Mouse (Mus musculus) brown adipose tissue, adult 24 weeks (tissue): ENCODE data around the gene Vtcn1. TPM values are rescaled to one million over a fixed set of nuclear protein-coding genes. Genes with fewer than 3 reads are reported as not detected.

ENCODE experiments used
- H3K27ac ChIP-seq: fragments of 200-500 bp; replicated peaks from 2 replicates; pipeline ENCODE4 v1.5.1; 2012; ENCODE audit warnings: low read depth, mild to moderate bottlenecking, low read length
- H3K4me1 ChIP-seq: fragments of 200-500 bp; 2 replicates; pipeline ENCODE4 v1.6.1; 2012; ENCODE audit warnings: low read length, mixed read lengths; ENCODE audit not compliant: control insufficient read depth, insufficient read depth, insufficient read length
- H3K4me3 ChIP-seq: fragments of 200-500 bp; 2 replicates; pipeline ENCODE4 v1.5.1; 2012; ENCODE audit warnings: low read depth, mild to moderate bottlenecking, low read length, moderate library complexity; ENCODE audit not compliant: insufficient read depth
- polyA plus RNA-seq: library from polyadenylated mRNA; stranded (reverse); fragments of >200 nt; gene quantifications from 2 replicates; pipeline ENCODE4 v1.2.4, GENCODE M21; 2012; ENCODE audit not compliant: missing spikeins, insufficient read depth, insufficient read length

Gene Vtcn1
- polyA plus RNA-seq, 1 experiment: not detected

GRCm38 (mm10) chr3:100819571-100819970, 5.7 kb upstream of the Vtcn1 start:
- H3K4me3 ChIP-seq: no peak overlapping the region
- no peak overlapping the region for H3K27ac ChIP-seq
- H3K4me1 ChIP-seq: no peaks in the 10 kb centered on the region

- no peaks in the 10 kb centered on the region for H3K4me1 ChIP-seq
- no peak overlapping the region for H3K4me3 ChIP-seq
- no peak overlapping the region for H3K27ac ChIP-seq
Observed at GRCm38 (mm10) chr3:100820852-100821251, 4.4 kb upstream of the Vtcn1 start.

GRCm38 (mm10) chr3:100821276-100821675, 4.0 kb upstream of the Vtcn1 start:
- H3K4me3 ChIP-seq: no peak overlapping the region
- H3K4me1 ChIP-seq: no peaks in the 10 kb centered on the region
- no peak overlapping the region for H3K27ac ChIP-seq

GRCm38 (mm10) chr3:100843784-100844183, 18.5 kb downstream of the Vtcn1 start:
- Histone ChIP-seq H3K4me1 (no peaks in the 10 kb centered on the region), H3K27ac (no peak overlapping the region), H3K4me3 (no peak overlapping the region)

GRCm38 (mm10) chr3:100844366-100844765, 19.1 kb downstream of the Vtcn1 start:
- no peak overlapping the region for H3K27ac ChIP-seq
- no peak overlapping the region for H3K4me3 ChIP-seq

GRCm38 (mm10) chr3:100848348-100848747, 23.1 kb downstream of the Vtcn1 start:
- H3K27ac ChIP-seq: no peak overlapping the region
- no peak overlapping the region for H3K4me3 ChIP-seq
- no peaks in the 10 kb centered on the region for H3K4me1 ChIP-seq

More at GRCm38 (mm10) chr3:100844366-100844765, 19.1 kb downstream of the Vtcn1 start:
- H3K4me1 ChIP-seq: no peaks in the 10 kb centered on the region

- no peaks in the 10 kb centered on the region for H3K4me1 ChIP-seq
- no peak overlapping the region for H3K4me3 ChIP-seq
- no peak overlapping the region for H3K27ac ChIP-seq
Observed at GRCm38 (mm10) chr3:100850468-100850867, 25.2 kb downstream of the Vtcn1 start.

- Histone ChIP-seq H3K4me1 (no peaks in the 10 kb centered on the region), H3K27ac (no peak overlapping the region), H3K4me3 (no peak overlapping the region)
Observed at GRCm38 (mm10) chr3:100856050-100856815, 31.0 kb downstream of the Vtcn1 start.

GRCm38 (mm10) chr3:100857139-100857538, 31.9 kb downstream of the Vtcn1 start:
- Histone ChIP-seq H3K4me1 (no peaks in the 10 kb centered on the region), H3K27ac (no peak overlapping the region), H3K4me3 (no peak overlapping the region)

- Histone ChIP-seq H3K4me3 (no peak overlapping the region), H3K4me1 (no peaks in the 10 kb centered on the region), H3K27ac (no peak overlapping the region)
Observed at GRCm38 (mm10) chr3:100858334-100859002, 33.2 kb downstream of the Vtcn1 start.

- Histone ChIP-seq H3K4me1 (no peaks in the 10 kb centered on the region), H3K4me3 (no peak overlapping the region), H3K27ac (no peak overlapping the region)
Observed at GRCm38 (mm10) chr3:100861307-100862303, 36.3 kb downstream of the Vtcn1 start.

- Histone ChIP-seq H3K4me1 (no peaks in the 10 kb centered on the region), H3K4me3 (no peak overlapping the region), H3K27ac (no peak overlapping the region)
Observed at GRCm38 (mm10) chr3:100866946-100867345, 41.7 kb downstream of the Vtcn1 start.

GRCm38 (mm10) chr3:100877057-100877456, 51.8 kb downstream of the Vtcn1 start:
- Histone ChIP-seq H3K27ac (no peak overlapping the region), H3K4me1 (no peaks in the 10 kb centered on the region), H3K4me3 (no peak overlapping the region)

GRCm38 (mm10) chr3:100881403-100881802, 56.1 kb downstream of the Vtcn1 start:
- Histone ChIP-seq H3K4me1 (no peaks in the 10 kb centered on the region), H3K4me3 (no peak overlapping the region), H3K27ac (no peak overlapping the region)
